Mouse (Mus musculus) cerebellum, adult 2 months (tissue): Measurements from ENCODE around the gene Gpr62.

Source experiments
- CTCF ChIP-seq: fragments of 200-500 bp; IDR thresholded peaks from 2 replicates; pipeline ENCODE4 v1.5.1; 2011; ENCODE audit warnings: low read depth, mild to moderate bottlenecking, control low read depth, low read length, moderate library complexity, borderline replicate concordance; ENCODE audit not compliant: insufficient read depth
- POLR2A ChIP-seq: fragments of 200-500 bp; IDR thresholded peaks from 2 replicates; pipeline ENCODE4 v1.6.1; 2011; ENCODE audit warnings: low read length, control low read depth, borderline replicate concordance; ENCODE audit not compliant: insufficient read depth

- no peak for TF ChIP-seq CTCF
- no peak for TF ChIP-seq POLR2A
These were observed 32.3 kb downstream of the Gpr62 start for GRCm38 (mm10) chr9:106433389-106433788.
